Mouse (Mus musculus) lung, postnatal 0 days (tissue): ENCODE results near the gene Aspg.

Source experiments
- CTCF ChIP-seq: IDR thresholded peaks from 2 replicates; pipeline ENCODE4 v1.5.1; 2016; ENCODE audit warnings: antibody characterized with exemption, mild to moderate bottlenecking
- EP300 ChIP-seq: IDR thresholded peaks from 2 replicates; pipeline ENCODE4 v1.6.1; 2016; ENCODE audit warnings: antibody characterized with exemption, mild to moderate bottlenecking, control low read depth

DNA sequence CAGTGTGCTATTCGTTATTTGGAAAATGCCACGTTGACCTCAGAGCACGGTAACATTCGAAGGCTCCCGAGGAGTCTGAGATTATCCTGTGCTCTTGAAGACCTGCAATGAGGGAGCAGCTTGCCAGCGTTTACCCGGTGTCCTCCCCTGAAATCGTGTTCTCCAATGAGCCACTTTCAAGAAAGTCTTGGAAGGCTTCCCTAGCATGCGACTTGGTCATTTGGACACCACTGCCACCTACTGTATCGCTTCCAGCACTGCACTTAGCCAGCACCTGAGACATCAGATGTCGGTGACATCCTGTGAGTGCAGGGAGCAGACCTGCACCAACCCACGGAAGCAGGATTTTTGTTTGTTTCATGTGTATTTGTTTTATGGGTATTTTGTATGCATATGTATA lies 15.4 kb upstream of the Aspg start:
- TF ChIP-seq CTCF (peak; percentile 96), EP300 (no peak)
